9 mouse cellular contexts compared by ENCODE assay signal in genomic region chr10:88056950-88057649, GRCm38 (mm10). TPM values are rescaled to one million over a fixed set of nuclear protein-coding genes. Genes with fewer than 3 reads are reported as not detected.
A peak's percentile ranks its signal among the peaks of the same experiment; 100 is the strongest.
DNase-seq lines count a peak whose midpoint lies in the region; ATAC-seq and TF ChIP-seq lines count a peak whose summit lies in the region.
"Had no signal": no experiment of that assay in that cellular context is flagged by ENCODE, and none has a peak within 500 bp of the region (broad histone marks: within the 10 kb centered on the region; RNA-seq: fewer than 3 reads in every experiment).

No protein-coding gene starts in this region.

- no peak overlapping the region for H3K4me3 ChIP-seq in heart, adult 2 months
- no peak overlapping the region for H3K4me3 ChIP-seq in heart, embryonic 12.5 days
- no peak overlapping the region for H3K4me3 ChIP-seq in embryonic fibroblast, embryonic 13.5 days (ENCODE audit: insufficient read depth, low read length)
- H3K4me3 ChIP-seq: limb, embryonic 12.5 days had no signal

- ATAC-seq in heart, embryonic 12.5 days (ENCODE audit: insufficient number of reproducible peaks, low FRiP score): no peak

- H3K4me1 ChIP-seq in heart, adult 2 months (ENCODE audit: control insufficient read depth, insufficient read depth, low read length): no peaks in the 10 kb centered on the region
- no peaks in the 10 kb centered on the region for H3K4me1 ChIP-seq in heart, embryonic 12.5 days (replicated peaks)
- peaks cover 2% of the 10 kb centered on the region; the same call in 1 of the 2 replicates for H3K4me1 ChIP-seq in embryonic fibroblast, embryonic 13.5 days (ENCODE audit: control insufficient read depth, insufficient read depth, low read length)
- H3K4me1 ChIP-seq: limb, embryonic 12.5 days had no signal

- no peak overlapping the region for H3K27ac ChIP-seq in heart, adult 2 months
- H3K27ac ChIP-seq in heart, embryonic 12.5 days (ENCODE audit: poor library complexity, severe bottlenecking): no peak overlapping the region
- no peak overlapping the region for H3K27ac ChIP-seq in embryonic fibroblast, embryonic 13.5 days (ENCODE audit: insufficient read depth, low read length)
- H3K27ac ChIP-seq: limb, embryonic 12.5 days had no signal

- TF ChIP-seq EP300 in heart, adult 2 months (IDR thresholded peaks at IDR 0.05; ENCODE audit: insufficient read depth, low read depth, low read length): 0 out of 2 replicates have a peak, but pooled peaks have one; percentile 24

- no peaks in the 10 kb centered on the region for H3K36me3 ChIP-seq in heart, adult 2 months (ENCODE audit: control insufficient read depth, insufficient read depth, low read length)
- H3K36me3 ChIP-seq in heart, embryonic 12.5 days: no peaks in the 10 kb centered on the region
- H3K36me3 ChIP-seq: limb, embryonic 12.5 days had no signal

- WGBS in heart, adult 2 months: 56% methylated on average over 14 of the region's 14 CpGs
- WGBS in heart, embryonic 12.5 days: 75% methylated on average over 14 of the region's 14 CpGs

- no peaks in the 10 kb centered on the region for H3K27me3 ChIP-seq in heart, adult 2 months (ENCODE audit: control insufficient read depth, insufficient read depth, low read length)
- no peaks in the 10 kb centered on the region for H3K27me3 ChIP-seq in heart, embryonic 12.5 days (replicated peaks)
- H3K27me3 ChIP-seq: limb, embryonic 12.5 days had no signal

- H3K9ac ChIP-seq in heart, adult 2 months (ENCODE audit: low read depth, low read length): no peak overlapping the region
- H3K9ac ChIP-seq in heart, embryonic 12.5 days: no peak overlapping the region
- H3K9ac ChIP-seq: limb, embryonic 12.5 days had no signal

- intact Hi-C loops in heart, adult 2 months (cut with DNase I): no loop called here

- H3K79me2 ChIP-seq in heart, adult 2 months (replicated peaks; ENCODE audit: control insufficient read depth, insufficient read depth, low read length): no peaks in the 10 kb centered on the region

- DNase-seq in heart, adult 2 months: peak; percentile 20 to 50
- peak; percentile 38 to 54 for DNase-seq in layer of hippocampus, postnatal 10 days (ENCODE audit: low spot score in 2 of 2)
- DNase-seq in right cerebral cortex, adult 18-20 months: peak; percentile 31
- no peak for DNase-seq in kidney, postnatal 36 days
- DNase-seq in embryo, embryonic 9.5 days (ENCODE audit: extremely low spot score): no peak
- DNase-seq in natural killer cell, adult 2 months (ENCODE audit: low spot score in 2 of 2): no peak

- TF ChIP-seq POLR2A in heart, adult 2 months (IDR thresholded peaks at IDR 0.05; ENCODE audit: insufficient read depth, low read depth, low read length): no peak
- TF ChIP-seq POLR2A in embryonic fibroblast, embryonic 13.5 days (IDR thresholded peaks at IDR 0.05; ENCODE audit: low read depth, low read length): no peak

- H3K4me2 ChIP-seq in heart, embryonic 12.5 days: no peak overlapping the region
- H3K4me2 ChIP-seq: limb, embryonic 12.5 days had no signal

- no peaks in the 10 kb centered on the region for H3K9me3 ChIP-seq in heart, embryonic 12.5 days (replicated peaks)
- H3K9me3 ChIP-seq: limb, embryonic 12.5 days had no signal

- TF ChIP-seq CTCF in heart, adult 2 months (IDR thresholded peaks at IDR 0.05): peak; percentile 32
- TF ChIP-seq CTCF in embryonic fibroblast, embryonic 13.5 days (IDR thresholded peaks at IDR 0.05; ENCODE audit: borderline replicate concordance, insufficient read depth, low read length): peak; percentile 21; the same call in 1 of the 2 replicates

RNA-seq across cellular contexts. Expression of gene Pmch, which starts 33.8 kb away (rescaled TPM):
- total RNA-seq in heart, adult 2 months (2021): not detected
- polyA plus RNA-seq in heart, adult 2 months (2012; rRNA removed): not detected in 2 replicates
- 0.92 and 1.2 TPM in 2 replicates for polyA plus RNA-seq in heart, embryonic 12.5 days (2016; fragmentation: Nextera tagmentation; extraction: Ambion mirVana)
- not detected in 2 replicates for polyA plus RNA-seq in embryonic fibroblast, embryonic 13.5 days (2011; ENCODE audit: insufficient read length, low read depth, missing spikeins)
- total RNA-seq in layer of hippocampus, postnatal 10 days (2021): not detected

Comparison
In these comparisons a context has a peak if more than half of its experiments do, and no peak if none do; other contexts are left out.
1. DNase-seq: peak in heart, adult 2 months (2 of 2), layer of hippocampus, postnatal 10 days (2 of 2) and right cerebral cortex, adult 18-20 months (single experiment); none in kidney, postnatal 36 days (0 of 2), embryo, embryonic 9.5 days (single experiment) and natural killer cell, adult 2 months (0 of 2).